Mouse (Mus musculus) right cerebral cortex, postnatal 25 days (tissue): ENCODE measurements around the gene Cfap126.
"Not testable (repeated sequence)": the region's sequence is repeated elsewhere in the genome, so short reads cannot be mapped to it uniquely, and the experiment has no call there.

Experiments used
- DNase-seq: peaks from one replicate; pipeline ENCODE4 v3.0.0; 2022

Gene Cfap126

GRCm38 (mm10) chr1:171113873-171114299 lies at the start of gene Cfap126:
Gene Cfap126, plus strand, starts transcription at chr1:171113918.
- DNase-seq: peak; percentile 37

- peak; percentile 85 for DNase-seq
Observed at GRCm38 (mm10) chr1:171064491-171065242, 49.1 kb upstream of the Cfap126 start, which contains the start of gene Fcgr3. Gene Fcgr3, minus strand, starts transcription at chr1:171064935.

- DNase-seq: peak; percentile 47
Observed at GRCm38 (mm10) chr1:171065243-171065587, 48.5 kb upstream of the Cfap126 start.

GRCm38 (mm10) chr1:171065768-171066167 lies 48.0 kb upstream of the Cfap126 start:
- DNase-seq: peak; percentile 66

- DNase-seq: not testable (repeated sequence)
Observed at GRCm38 (mm10) chr1:171066583-171066982, 47.1 kb upstream of the Cfap126 start.

GRCm38 (mm10) chr1:171067928-171068327 lies 45.8 kb upstream of the Cfap126 start:
- DNase-seq: not testable (repeated sequence)

- DNase-seq: not testable (repeated sequence)
Observed at GRCm38 (mm10) chr1:171069508-171069907, 44.2 kb upstream of the Cfap126 start.

- not testable (repeated sequence) for DNase-seq
Observed at GRCm38 (mm10) chr1:171070879-171071278, 42.8 kb upstream of the Cfap126 start.

GRCm38 (mm10) chr1:171071726-171072125 lies 42.0 kb upstream of the Cfap126 start:
- DNase-seq: not testable (repeated sequence)

GRCm38 (mm10) chr1:171072217-171072616 lies 41.5 kb upstream of the Cfap126 start:
- not testable (repeated sequence) for DNase-seq

GRCm38 (mm10) chr1:171074283-171074682 lies 39.4 kb upstream of the Cfap126 start:
- DNase-seq: not testable (repeated sequence)

- not testable (repeated sequence) for DNase-seq
Observed at GRCm38 (mm10) chr1:171076176-171076575, 37.5 kb upstream of the Cfap126 start.

- DNase-seq: not testable (repeated sequence)
Observed at GRCm38 (mm10) chr1:171077192-171077591, 36.5 kb upstream of the Cfap126 start.

- peak; percentile 58 for DNase-seq
Observed at GRCm38 (mm10) chr1:171077955-171078354, 35.8 kb upstream of the Cfap126 start.

GRCm38 (mm10) chr1:171078419-171078818 lies 35.3 kb upstream of the Cfap126 start:
- not testable (repeated sequence) for DNase-seq

- not testable (repeated sequence) for DNase-seq
Observed at GRCm38 (mm10) chr1:171079345-171079744, 34.4 kb upstream of the Cfap126 start.

- DNase-seq: not testable (repeated sequence)
Observed at GRCm38 (mm10) chr1:171079825-171080224, 33.9 kb upstream of the Cfap126 start.

GRCm38 (mm10) chr1:171081512-171082231 lies 32.0 kb upstream of the Cfap126 start:
- DNase-seq: not testable (repeated sequence)

- no peak for DNase-seq
Observed at GRCm38 (mm10) chr1:171085718-171086117, 28.0 kb upstream of the Cfap126 start.

- DNase-seq: not testable (repeated sequence)
Observed at GRCm38 (mm10) chr1:171088237-171088869, 25.4 kb upstream of the Cfap126 start.

GRCm38 (mm10) chr1:171089891-171090290 lies 23.8 kb upstream of the Cfap126 start:
- no peak for DNase-seq

- DNase-seq: no peak
Observed at GRCm38 (mm10) chr1:171090761-171091160, 23.0 kb upstream of the Cfap126 start.

- no peak for DNase-seq
Observed at GRCm38 (mm10) chr1:171094424-171094823, 19.3 kb upstream of the Cfap126 start.
